Mouse (Mus musculus) kidney, adult 2 months (tissue): ENCODE data around the gene Pcsk2. TPM values are rescaled to one million over a fixed set of nuclear protein-coding genes. Genes with fewer than 3 reads are reported as not detected.
A peak's percentile ranks its signal among the peaks of the same experiment; 100 is the strongest.

Experiments
- DNase-seq: peaks from one replicate; pipeline ENCODE4 v3.0.0; 2021
- H3K27ac ChIP-seq: fragments of 200-500 bp; 2 replicates; pipeline ENCODE4 v1.5.1; 2012; ENCODE audit warnings: low read depth, low read length, control low read depth, inconsistent platforms; ENCODE audit not compliant: insufficient read depth
- H3K27me3 ChIP-seq: fragments of 200-500 bp; replicated peaks from 2 replicates; pipeline ENCODE4 v1.6.1; 2012; ENCODE audit warnings: mild to moderate bottlenecking, moderate library complexity, low read length, inconsistent platforms; ENCODE audit not compliant: control insufficient read depth, insufficient read depth
- H3K36me3 ChIP-seq: fragments of 200-500 bp; 2 replicates; pipeline ENCODE4 v1.6.1; 2012; ENCODE audit warnings: mild to moderate bottlenecking, moderate library complexity, low read length, inconsistent platforms; ENCODE audit not compliant: control insufficient read depth, insufficient read depth
- H3K4me1 ChIP-seq: fragments of 200-500 bp; 2 replicates; pipeline ENCODE4 v1.6.1; 2011; ENCODE audit warnings: low read length; ENCODE audit not compliant: control insufficient read depth, insufficient read depth
- H3K4me3 ChIP-seq: fragments of 200-500 bp; 2 replicates; pipeline ENCODE4 v1.5.1; 2011; ENCODE audit warnings: mild to moderate bottlenecking, low read depth, low read length, control low read depth; ENCODE audit not compliant: insufficient read depth
- CTCF ChIP-seq: fragments of 200-500 bp; conservative IDR thresholded peaks from 2 replicates; pipeline ENCODE4 v1.5.1; 2011; ENCODE audit warnings: low read depth, mild to moderate bottlenecking, control low read depth, low read length, moderate library complexity, mixed read lengths; ENCODE audit not compliant: insufficient read depth, insufficient read length
- POLR2A ChIP-seq: fragments of 200-500 bp; IDR thresholded peaks from one replicate; pipeline ENCODE4 v1.6.1; 2011; ENCODE audit warnings: low read depth, low read length, control low read depth
- WGBS: fragments of 180-500 bp; shearing (Covaris S2); methylation state at CpG from one replicate; pipeline ENCODE4 v1.1.7; 2018; 5-methylcytosine and 5-hydroxymethylcytosine counted together
- polyA plus RNA-seq: library from polyadenylated mRNA; depleted of rRNA; stranded (reverse); fragments of >200 nt; gene quantifications from 2 replicates; pipeline ENCODE4 v1.2.3, GENCODE M21; 2012

The Pcsk2 gene
- polyA plus RNA-seq, 1 experiment: 0.11 TPM

- no peak for DNase-seq
- H3K4me3 ChIP-seq: no peak overlapping the region
- no peaks in the 10 kb centered on the region for H3K36me3 ChIP-seq
- no peak for TF ChIP-seq CTCF
- TF ChIP-seq POLR2A: no peak
- no peak overlapping the region for H3K27ac ChIP-seq
- 94% methylated on average over 2 of the region's 2 CpGs for WGBS
- peaks cover 9% of the 10 kb centered on the region for H3K4me1 ChIP-seq
- H3K27me3 ChIP-seq: no peaks in the 10 kb centered on the region
These were observed 137.6 kb downstream of the Pcsk2 start for GRCm38 (mm10) chr2:143683513-143683912.

- 64% methylated on average over 3 of the region's 3 CpGs for WGBS
- Histone ChIP-seq H3K4me1 (no peaks in the 10 kb centered on the region), H3K36me3 (no peaks in the 10 kb centered on the region), H3K27ac (no peak overlapping the region), H3K4me3 (no peak overlapping the region), H3K27me3 (no peaks in the 10 kb centered on the region)
- TF ChIP-seq CTCF (no peak), POLR2A (no peak)
- no peak for DNase-seq
These were observed 145.3 kb downstream of the Pcsk2 start for GRCm38 (mm10) chr2:143691244-143691643.

GRCm38 (mm10) chr2:143696026-143696557 is 150.1 kb downstream of the Pcsk2 start:
- Histone ChIP-seq H3K4me3 (no peak overlapping the region), H3K27ac (no peak overlapping the region)

GRCm38 (mm10) chr2:143696704-143697103 is 150.7 kb downstream of the Pcsk2 start:
- H3K27me3 ChIP-seq: no peaks in the 10 kb centered on the region; the same call in 1 of the 2 replicates
- no peak for DNase-seq
- H3K36me3 ChIP-seq: no peaks in the 10 kb centered on the region
- no peak overlapping the region for H3K4me3 ChIP-seq
- H3K4me1 ChIP-seq: no peaks in the 10 kb centered on the region
- no peak overlapping the region for H3K27ac ChIP-seq
- 84% methylated on average over 7 of the region's 7 CpGs for WGBS
- TF ChIP-seq POLR2A (no peak), CTCF (no peak)

More at GRCm38 (mm10) chr2:143696026-143696557, 150.1 kb downstream of the Pcsk2 start:
- no peak for TF ChIP-seq POLR2A
- TF ChIP-seq CTCF: no peak
- Histone ChIP-seq H3K36me3 (no peaks in the 10 kb centered on the region), H3K27me3 (no peaks in the 10 kb centered on the region), H3K4me1 (no peaks in the 10 kb centered on the region)
- 31% methylated on average over 14 of the region's 14 CpGs for WGBS
- DNase-seq: no peak

GRCm38 (mm10) chr2:143701141-143701540 is 155.2 kb downstream of the Pcsk2 start:
- H3K27ac ChIP-seq: no peak overlapping the region
- WGBS: 76% methylated on average over 5 of the region's 5 CpGs
- H3K27me3 ChIP-seq: no peaks in the 10 kb centered on the region; the same call in 1 of the 2 replicates
- H3K4me3 ChIP-seq: no peak overlapping the region
- no peak for DNase-seq
- TF ChIP-seq POLR2A: no peak
- no peak for TF ChIP-seq CTCF
- H3K36me3 ChIP-seq: no peaks in the 10 kb centered on the region
- H3K4me1 ChIP-seq: no peaks in the 10 kb centered on the region

GRCm38 (mm10) chr2:143702931-143703344 is 157.0 kb downstream of the Pcsk2 start:
- H3K36me3 ChIP-seq: no peaks in the 10 kb centered on the region
- 82% methylated on average over 3 of the region's 3 CpGs for WGBS
- no peaks in the 10 kb centered on the region for H3K4me1 ChIP-seq
- no peak for TF ChIP-seq CTCF
- no peak for TF ChIP-seq POLR2A
- H3K27me3 ChIP-seq: no peaks in the 10 kb centered on the region; the same call in 1 of the 2 replicates
- no peak for DNase-seq
- H3K27ac ChIP-seq: no peak overlapping the region
- no peak overlapping the region for H3K4me3 ChIP-seq

- no peak overlapping the region for H3K4me3 ChIP-seq
- H3K4me1 ChIP-seq: no peaks in the 10 kb centered on the region
- WGBS: 81% methylated on average over 3 of the region's 3 CpGs
- H3K27me3 ChIP-seq: no peaks in the 10 kb centered on the region
- no peak overlapping the region for H3K27ac ChIP-seq
- no peak for TF ChIP-seq CTCF
- no peak for TF ChIP-seq POLR2A
- DNase-seq: no peak
- H3K36me3 ChIP-seq: no peaks in the 10 kb centered on the region
These were observed 162.2 kb downstream of the Pcsk2 start for GRCm38 (mm10) chr2:143708205-143708604.

GRCm38 (mm10) chr2:143709249-143709648 is 163.3 kb downstream of the Pcsk2 start:
- Histone ChIP-seq H3K27ac (no peak overlapping the region), H3K36me3 (no peaks in the 10 kb centered on the region), H3K4me3 (no peak overlapping the region), H3K4me1 (no peaks in the 10 kb centered on the region), H3K27me3 (no peaks in the 10 kb centered on the region)
- no peak for DNase-seq
- 32% methylated on average over 4 of the region's 4 CpGs for WGBS
- 0 out of 2 replicates have a peak, but pooled peaks have one; percentile 10 for TF ChIP-seq CTCF
- no peak for TF ChIP-seq POLR2A
